ENCODE assay signal across 2 mouse cellular contexts in genomic region chr11:70528610-70529009, GRCm38 (mm10).
TF ChIP-seq lines count a peak whose summit lies in the region.

No protein-coding gene starts in this region.

TF ChIP-seq in CH12.LX, 34 proteins besides CTCF, POLR2A, EP300 and RAD21 (continued from another document):
- TF ChIP-seq MAZ (IDR thresholded peaks at IDR 0.05; ENCODE audit: low read depth, low read length) (no peak), PAX5 (IDR thresholded peaks at IDR 0.05; ENCODE audit: low read length) (no peak), SIN3A (IDR thresholded peaks at IDR 0.05; ENCODE audit: low read length) (no peak), TBP (conservative IDR thresholded peaks at IDR 0.05; ENCODE audit: low read depth, low read length) (no peak), POLR2AphosphoS2 (IDR thresholded peaks at IDR 0.05; ENCODE audit: low read depth, low read length) (0 out of 2 replicates have a peak, but pooled peaks have one; percentile 72), MXI1 (IDR thresholded peaks at IDR 0.05; ENCODE audit: low read depth, low read length) (no peak), USF1 (IDR thresholded peaks at IDR 0.05; ENCODE audit: low read depth, low read length) (no peak), ETS1 (conservative IDR thresholded peaks at IDR 0.05; ENCODE audit: low read depth, low read length) (peak; percentile 74), JUND (conservative IDR thresholded peaks at IDR 0.05; ENCODE audit: low read depth, low read length) (no peak), JUN (IDR thresholded peaks at IDR 0.05; ENCODE audit: insufficient read depth, low read depth, low read length) (no peak), MYC (IDR thresholded peaks at IDR 0.05; ENCODE audit: low read depth, low read length) (no peak)

TF ChIP-seq in MEL, 35 proteins besides CTCF, POLR2A, EP300 and RAD21 (continued from another document):
- TF ChIP-seq CHD2 (IDR thresholded peaks at IDR 0.05; ENCODE audit: low read length) (no peak), ZNF384 (IDR thresholded peaks at IDR 0.05; ENCODE audit: low read depth, low read length) (peak; percentile 57)
